Mouse (Mus musculus) C3H10T1/2 (cell line): ENCODE results near the gene Rybp. TPM values are rescaled to one million over a fixed set of nuclear protein-coding genes. Genes with fewer than 3 reads are reported as not detected.

ENCODE experiments used
- polyA plus RNA-seq, 2 experiments: library from polyadenylated mRNA; unstranded; fragments of >200 nt; fragmentation: generic; extraction: Trizol; gene quantifications; one replicate each; pipeline ENCODE4 v1.2.1; 2012; ENCODE audit warnings: missing spikeins in 2 of 2

Rybp gene
- 1 to 10 TPM; 1.4 to 7.5 TPM for polyA plus RNA-seq

GRCm38 (mm10) chr6:100287334-100288015 is at the start of gene Rybp:
TSS of gene Rybp (minus strand) at chr6:100287485.

